Mouse (Mus musculus) neural tube, embryonic 12.5 days (tissue): ENCODE measurements around the gene Ptpro. TPM values are rescaled to one million over a fixed set of nuclear protein-coding genes. Genes with fewer than 3 reads are reported as not detected.

Experiments used
- ATAC-seq: fragments of 200-750 bp; cut with Nextera tagmentation; 2 replicates; pipeline ENCODE4 v1.8.0; 2017; ENCODE audit warnings: low read depth, mild to moderate bottlenecking, moderate TSS enrichment, moderate library complexity; ENCODE audit not compliant: low FRiP score
- H3K27ac ChIP-seq: fragments of 300-500 bp; sonication (generic); 2 replicates; pipeline ENCODE4 v1.5.1; 2016
- H3K27me3 ChIP-seq: fragments of 300-500 bp; sonication (generic); replicated peaks from 2 replicates; pipeline ENCODE4 v1.6.1; 2016; ENCODE audit warnings: mild to moderate bottlenecking
- H3K36me3 ChIP-seq: fragments of 300-500 bp; sonication (generic); 2 replicates; pipeline ENCODE4 v1.6.1; 2016; ENCODE audit warnings: mild to moderate bottlenecking
- H3K4me1 ChIP-seq: fragments of 300-500 bp; sonication (generic); 2 replicates; pipeline ENCODE4 v1.6.1; 2016
- H3K4me2 ChIP-seq: fragments of 300-500 bp; sonication (generic); replicated peaks from 2 replicates; pipeline ENCODE4 v1.6.1; 2016; ENCODE audit warnings: mild to moderate bottlenecking
- H3K4me3 ChIP-seq: fragments of 300-500 bp; sonication (generic); 2 replicates; pipeline ENCODE4 v1.5.1; 2016
- H3K9ac ChIP-seq: fragments of 300-500 bp; sonication (generic); 2 replicates; pipeline ENCODE4 v1.6.1; 2016; ENCODE audit warnings: mild to moderate bottlenecking
- H3K9me3 ChIP-seq: fragments of 300-500 bp; sonication (generic); 2 replicates; pipeline ENCODE4 v1.6.1; 2016; ENCODE audit warnings: mild to moderate bottlenecking
- WGBS: fragments of 180-500 bp; shearing (Covaris S2); methylation state at CpG from one replicate; pipeline ENCODE4 v1.1.7; 2016; 5-methylcytosine and 5-hydroxymethylcytosine counted together
- polyA plus RNA-seq: library from polyadenylated mRNA; unstranded; fragments of >200 nt; fragmentation: Nextera tagmentation; extraction: Ambion mirVana; gene quantifications from 2 replicates; pipeline ENCODE4 v1.2.1, GENCODE M21; 2016

Ptpro gene
- polyA plus RNA-seq, 1 experiment from 2014 or later = 28.9 TPM

DNA sequence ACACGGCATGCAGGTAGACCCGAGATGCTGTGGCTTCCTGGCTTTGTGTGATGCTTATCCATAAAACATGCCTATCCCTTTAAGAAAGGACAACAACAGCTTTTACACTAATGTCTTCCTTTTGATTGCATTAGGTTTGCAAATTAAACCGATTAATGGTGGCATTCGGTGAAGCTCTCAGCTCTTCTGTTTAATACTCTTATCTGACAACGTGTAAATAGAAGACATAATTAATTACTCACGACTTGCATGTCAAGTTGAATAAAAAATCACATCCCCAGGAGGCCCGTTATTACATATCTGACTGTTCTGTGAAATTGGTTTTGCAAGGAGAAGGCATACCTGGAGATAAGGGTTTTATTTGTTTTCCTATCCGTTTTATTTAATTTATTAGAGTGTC, 15.9 kb downstream of the Ptpro start:
- no peak overlapping the region for H3K4me3 ChIP-seq
- H3K9ac ChIP-seq = no peak overlapping the region
- H3K9me3 ChIP-seq = no peaks in the 10 kb centered on the region
- H3K4me2 ChIP-seq = no peak overlapping the region
- 73% methylated on average over 8 of the region's 8 CpGs for WGBS
- no peaks in the 10 kb centered on the region for H3K4me1 ChIP-seq
- no peaks in the 10 kb centered on the region for H3K36me3 ChIP-seq
- no peaks in the 10 kb centered on the region for H3K27me3 ChIP-seq
- H3K27ac ChIP-seq = no peak overlapping the region
- ATAC-seq = no peak

DNA sequence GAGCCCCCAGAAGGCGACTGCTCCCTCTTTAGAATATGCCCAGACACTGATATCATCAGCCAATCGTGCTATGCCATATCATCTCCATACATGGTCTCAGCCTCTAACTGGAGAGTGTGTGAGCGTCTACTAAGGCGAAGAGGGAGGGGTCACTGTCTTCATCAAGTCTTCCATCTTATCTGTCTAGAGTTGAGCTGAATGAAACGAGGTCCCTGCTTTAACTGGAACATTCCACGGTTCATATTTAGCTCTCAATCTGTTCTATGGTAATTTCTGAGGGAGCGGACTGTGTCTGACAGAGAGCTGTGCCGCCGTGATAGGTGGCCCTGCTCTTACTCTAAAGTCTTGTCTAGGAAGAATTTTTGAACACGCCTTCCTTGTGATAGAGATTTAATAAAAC, 16.5 kb downstream of the Ptpro start:
- WGBS = 85% methylated on average over 10 of the region's 10 CpGs
- no peak for ATAC-seq
- no peaks in the 10 kb centered on the region for H3K4me1 ChIP-seq

DNA sequence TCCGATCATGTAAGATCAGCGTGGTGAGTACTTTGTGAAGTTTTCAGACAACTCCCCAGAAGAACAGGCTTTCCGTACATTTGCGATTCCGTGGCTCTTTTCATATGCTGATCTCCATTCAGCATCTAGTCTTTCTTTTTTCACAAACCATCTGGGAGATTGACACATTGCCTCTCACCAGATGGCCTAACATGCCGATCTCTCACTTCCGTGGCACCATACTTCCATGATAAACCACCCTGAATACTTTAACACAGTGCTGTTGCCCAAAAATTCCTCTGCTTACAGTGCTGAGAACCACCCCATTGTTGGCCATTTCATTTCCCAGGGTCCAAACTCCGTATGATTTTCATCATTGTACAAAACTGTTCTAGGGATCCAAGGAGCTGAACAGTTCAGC, 20.4 kb downstream of the Ptpro start:
- 67% methylated on average over 8 of the region's 8 CpGs for WGBS
- Histone ChIP-seq H3K27me3 (no peaks in the 10 kb centered on the region), H3K27ac (no peak overlapping the region)

More for the DNA sequence above, 16.5 kb downstream of the Ptpro start:
- H3K27me3 ChIP-seq = no peaks in the 10 kb centered on the region
- H3K4me3 ChIP-seq = no peak overlapping the region
- no peak overlapping the region for H3K9ac ChIP-seq
- no peaks in the 10 kb centered on the region for H3K9me3 ChIP-seq
- H3K27ac ChIP-seq = no peak overlapping the region
- no peaks in the 10 kb centered on the region for H3K36me3 ChIP-seq
- no peak overlapping the region for H3K4me2 ChIP-seq

DNA sequence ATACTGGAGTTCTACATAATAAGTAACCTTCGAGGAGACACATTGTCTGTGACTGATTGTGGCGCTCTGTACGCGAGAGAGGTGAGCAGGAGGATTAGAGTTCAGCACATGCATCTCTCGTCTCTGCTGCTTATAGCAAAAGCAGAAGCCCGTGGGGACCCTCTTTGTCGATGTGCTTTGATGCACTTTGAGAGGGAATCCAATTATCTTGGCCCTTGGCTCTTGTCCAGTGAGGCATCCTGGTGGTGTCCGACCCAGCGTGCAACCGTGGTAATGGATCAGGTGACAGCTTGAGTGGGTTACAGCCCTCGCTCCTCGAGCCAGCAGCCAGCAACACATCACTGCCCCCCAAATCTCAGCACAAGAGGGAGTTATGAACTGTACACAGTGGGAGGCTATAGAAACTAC, 25.5 kb downstream of the Ptpro start:
- Histone ChIP-seq H3K4me1 (no peaks in the 10 kb centered on the region), H3K9me3 (no peaks in the 10 kb centered on the region), H3K27me3 (no peaks in the 10 kb centered on the region), H3K9ac (no peak overlapping the region), H3K4me3 (no peak overlapping the region), H3K27ac (no peak overlapping the region), H3K36me3 (no peaks in the 10 kb centered on the region), H3K4me2 (no peak overlapping the region)
- 0 out of 2 replicates have a peak, but pooled peaks have one; percentile 10 for ATAC-seq
- WGBS = 47% methylated on average over 12 of the region's 12 CpGs

More for the DNA sequence above, 20.4 kb downstream of the Ptpro start:
- Histone ChIP-seq H3K36me3 (no peaks in the 10 kb centered on the region), H3K9me3 (no peaks in the 10 kb centered on the region), H3K9ac (no peak overlapping the region), H3K4me3 (no peak overlapping the region), H3K4me1 (no peaks in the 10 kb centered on the region), H3K4me2 (no peak overlapping the region)
- no peak for ATAC-seq

DNA sequence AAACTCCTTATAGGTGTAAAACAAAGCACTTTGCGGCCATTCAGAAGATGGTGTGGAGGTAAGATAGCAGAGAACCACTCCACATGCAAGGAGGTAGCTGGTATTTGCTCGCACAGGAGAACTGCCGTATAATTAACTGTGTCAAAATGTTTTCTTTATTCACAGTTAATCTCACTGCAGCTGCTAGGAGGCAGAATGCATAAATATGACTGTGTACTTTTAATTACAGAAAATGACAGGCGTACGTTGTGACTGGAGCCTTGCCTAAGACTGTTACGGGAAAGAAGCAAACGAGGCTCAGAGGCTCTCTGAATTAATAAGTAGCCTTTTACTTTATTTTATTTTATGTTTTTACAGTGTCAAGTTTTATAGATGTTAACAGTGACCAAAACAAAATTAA, 27.5 kb downstream of the Ptpro start:
- H3K4me2 ChIP-seq = no peak overlapping the region
- no peak overlapping the region for H3K4me3 ChIP-seq
- H3K4me1 ChIP-seq = no peaks in the 10 kb centered on the region
- H3K9ac ChIP-seq = no peak overlapping the region
- WGBS = 79% methylated on average over 7 of the region's 7 CpGs
- H3K9me3 ChIP-seq = no peaks in the 10 kb centered on the region
- H3K27ac ChIP-seq = no peak overlapping the region
- no peak for ATAC-seq
- no peaks in the 10 kb centered on the region for H3K27me3 ChIP-seq
- no peaks in the 10 kb centered on the region for H3K36me3 ChIP-seq

DNA sequence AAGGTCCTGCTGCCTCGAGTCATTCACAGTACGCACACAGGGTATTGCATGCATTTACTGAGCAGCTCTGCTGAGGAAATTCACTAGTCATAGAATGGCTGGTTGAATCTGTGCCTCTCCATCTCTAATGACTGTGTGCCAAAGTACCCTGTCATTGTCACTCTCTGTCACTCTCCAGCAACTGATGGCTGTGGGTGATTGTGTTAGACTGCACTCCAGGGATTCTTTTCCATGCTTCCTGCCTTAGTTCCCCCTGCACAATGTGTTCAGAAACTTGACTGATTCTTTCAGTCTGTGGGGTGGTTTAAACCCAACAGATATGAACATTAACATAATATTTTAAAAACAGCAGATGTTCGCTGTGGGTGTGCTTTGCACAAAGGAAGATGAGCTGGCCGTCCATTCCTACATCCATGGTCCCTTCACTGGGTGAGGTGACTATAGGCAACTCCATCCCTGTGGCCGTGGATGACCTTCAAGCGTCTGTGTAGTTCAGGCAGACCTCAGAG, 29.5 kb downstream of the Ptpro start:
- Histone ChIP-seq H3K4me1 (no peaks in the 10 kb centered on the region), H3K27me3 (no peaks in the 10 kb centered on the region), H3K36me3 (no peaks in the 10 kb centered on the region), H3K9me3 (no peaks in the 10 kb centered on the region), H3K4me3 (no peak overlapping the region), H3K4me2 (no peak overlapping the region), H3K27ac (no peak overlapping the region), H3K9ac (no peak overlapping the region)
- ATAC-seq = no peak
- WGBS = 83% methylated on average over 6 of the region's 6 CpGs

DNA sequence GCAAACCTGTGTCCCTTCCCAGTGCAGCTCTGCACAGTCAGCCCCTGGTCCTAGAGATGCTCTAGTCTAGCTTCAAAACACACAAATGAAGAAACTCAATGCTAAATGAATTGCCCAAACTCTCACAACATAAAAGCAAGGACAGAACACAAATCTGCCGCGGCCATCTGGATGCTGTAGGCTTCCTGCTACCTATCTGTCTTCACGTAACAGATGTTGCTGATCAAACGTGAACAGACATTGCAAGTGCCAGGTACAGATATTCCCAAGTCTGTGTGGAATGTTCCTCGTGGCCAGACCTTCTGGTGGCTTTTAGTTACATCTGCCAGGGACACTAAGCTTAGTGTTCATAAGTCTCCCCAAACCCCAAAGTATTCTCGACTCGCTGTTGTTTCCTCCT, 29.9 kb downstream of the Ptpro start:
- no peak for ATAC-seq
- 83% methylated on average over 7 of the region's 7 CpGs for WGBS

DNA sequence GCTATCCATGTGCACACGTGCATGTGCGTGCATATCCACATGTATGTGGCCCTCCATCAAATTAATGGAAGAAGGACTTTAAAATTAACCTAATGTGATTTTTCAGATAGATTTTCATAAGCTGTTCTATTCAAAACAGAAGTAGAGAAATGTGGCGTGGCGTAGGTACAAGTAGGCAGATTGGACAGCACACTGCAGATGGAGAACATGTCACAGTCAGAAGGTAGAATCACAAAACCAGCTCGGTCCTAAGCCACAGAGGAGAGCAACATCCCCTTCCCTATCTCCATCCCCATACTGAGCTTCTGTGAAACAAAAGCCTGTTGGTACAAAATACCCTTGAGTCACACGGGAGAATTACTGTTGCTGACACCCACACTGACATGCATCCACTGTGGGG, 34.3 kb downstream of the Ptpro start:
- Histone ChIP-seq H3K27ac (no peak overlapping the region), H3K4me1 (no peaks in the 10 kb centered on the region), H3K4me3 (no peak overlapping the region), H3K9ac (no peak overlapping the region), H3K27me3 (no peaks in the 10 kb centered on the region), H3K36me3 (no peaks in the 10 kb centered on the region), H3K9me3 (no peaks in the 10 kb centered on the region), H3K4me2 (no peak overlapping the region)
- 91% methylated on average over 6 of the region's 6 CpGs for WGBS
- ATAC-seq = no peak

More for the DNA sequence above, 29.9 kb downstream of the Ptpro start:
- no peak overlapping the region for H3K4me3 ChIP-seq
- no peak overlapping the region for H3K27ac ChIP-seq
- H3K9me3 ChIP-seq = no peaks in the 10 kb centered on the region
- H3K9ac ChIP-seq = no peak overlapping the region
- no peaks in the 10 kb centered on the region for H3K36me3 ChIP-seq
- H3K4me1 ChIP-seq = no peaks in the 10 kb centered on the region
- no peak overlapping the region for H3K4me2 ChIP-seq
- no peaks in the 10 kb centered on the region for H3K27me3 ChIP-seq

DNA sequence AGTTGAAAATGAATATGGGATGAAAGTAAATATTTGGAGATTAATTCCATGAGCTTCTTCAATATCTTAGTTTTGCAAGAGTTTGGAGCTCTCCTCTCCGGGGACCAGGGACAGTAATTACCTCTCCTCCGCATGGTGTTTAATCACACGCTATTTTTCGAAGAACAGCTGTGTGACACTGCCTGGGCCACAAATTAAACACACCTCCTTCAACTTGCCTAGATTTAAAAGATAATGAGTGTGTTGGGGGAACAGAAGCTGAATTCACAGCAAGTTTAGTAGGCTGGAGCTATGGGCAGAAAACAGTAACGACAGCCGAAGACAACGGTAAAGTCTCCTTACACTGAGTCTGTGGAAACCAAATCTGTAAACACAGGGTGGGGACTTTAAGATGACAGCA, 35.7 kb downstream of the Ptpro start:
- Histone ChIP-seq H3K9ac (no peak overlapping the region), H3K36me3 (no peaks in the 10 kb centered on the region), H3K9me3 (no peaks in the 10 kb centered on the region), H3K4me1 (no peaks in the 10 kb centered on the region), H3K4me3 (no peak overlapping the region), H3K4me2 (no peak overlapping the region), H3K27me3 (no peaks in the 10 kb centered on the region), H3K27ac (no peak overlapping the region)
- 83% methylated on average over 7 of the region's 7 CpGs for WGBS
- ATAC-seq = no peak

DNA sequence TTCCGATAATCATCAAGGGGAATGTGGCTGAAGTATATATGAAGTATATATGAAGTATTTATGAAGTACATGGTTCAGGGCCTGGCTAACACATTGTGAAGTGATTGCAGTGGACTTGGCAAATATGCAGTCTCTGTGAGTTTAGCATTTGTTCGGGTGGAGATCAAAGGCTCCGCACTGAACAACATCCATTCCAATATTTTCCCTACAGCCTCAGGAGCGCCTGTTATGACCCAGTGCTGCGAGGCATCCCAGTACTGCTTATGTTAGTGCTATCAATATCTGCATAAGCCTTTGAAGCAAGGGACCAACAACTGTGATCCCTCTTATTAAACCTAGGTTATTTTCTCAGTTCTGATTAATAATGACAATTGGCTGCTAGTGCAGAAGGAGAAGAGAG, 36.1 kb downstream of the Ptpro start:
- Histone ChIP-seq H3K27me3 (no peaks in the 10 kb centered on the region), H3K4me3 (no peak overlapping the region), H3K4me1 (no peaks in the 10 kb centered on the region), H3K9ac (no peak overlapping the region), H3K9me3 (no peaks in the 10 kb centered on the region), H3K4me2 (no peak overlapping the region), H3K36me3 (no peaks in the 10 kb centered on the region), H3K27ac (no peak overlapping the region)
- ATAC-seq = no peak
- 85% methylated on average over 5 of the region's 5 CpGs for WGBS

DNA sequence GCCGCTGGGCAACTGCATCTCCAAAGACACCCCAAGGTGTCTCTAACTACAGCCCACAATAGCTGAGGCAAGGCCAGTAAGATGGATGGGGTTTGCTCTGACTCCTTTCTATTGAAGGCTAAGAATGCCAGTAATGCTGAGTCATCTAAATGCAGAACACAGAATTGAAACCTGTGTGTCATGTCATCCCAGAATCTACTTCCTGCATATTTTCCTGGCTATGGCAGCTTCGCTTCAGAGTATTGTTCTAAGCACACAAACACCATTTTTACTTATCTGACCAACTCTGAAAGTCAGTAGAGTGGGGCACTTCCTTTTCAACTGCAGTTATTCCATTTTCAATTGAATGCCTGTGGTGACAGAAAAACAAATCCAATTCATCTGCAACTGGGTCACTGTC, 40.3 kb downstream of the Ptpro start:
- 74% methylated on average over 2 of the region's 2 CpGs for WGBS
- Histone ChIP-seq H3K4me3 (no peak overlapping the region), H3K4me2 (no peak overlapping the region), H3K27ac (no peak overlapping the region), H3K27me3 (no peaks in the 10 kb centered on the region), H3K9me3 (no peaks in the 10 kb centered on the region), H3K4me1 (no peaks in the 10 kb centered on the region), H3K9ac (no peak overlapping the region), H3K36me3 (no peaks in the 10 kb centered on the region)
- ATAC-seq = no peak

DNA sequence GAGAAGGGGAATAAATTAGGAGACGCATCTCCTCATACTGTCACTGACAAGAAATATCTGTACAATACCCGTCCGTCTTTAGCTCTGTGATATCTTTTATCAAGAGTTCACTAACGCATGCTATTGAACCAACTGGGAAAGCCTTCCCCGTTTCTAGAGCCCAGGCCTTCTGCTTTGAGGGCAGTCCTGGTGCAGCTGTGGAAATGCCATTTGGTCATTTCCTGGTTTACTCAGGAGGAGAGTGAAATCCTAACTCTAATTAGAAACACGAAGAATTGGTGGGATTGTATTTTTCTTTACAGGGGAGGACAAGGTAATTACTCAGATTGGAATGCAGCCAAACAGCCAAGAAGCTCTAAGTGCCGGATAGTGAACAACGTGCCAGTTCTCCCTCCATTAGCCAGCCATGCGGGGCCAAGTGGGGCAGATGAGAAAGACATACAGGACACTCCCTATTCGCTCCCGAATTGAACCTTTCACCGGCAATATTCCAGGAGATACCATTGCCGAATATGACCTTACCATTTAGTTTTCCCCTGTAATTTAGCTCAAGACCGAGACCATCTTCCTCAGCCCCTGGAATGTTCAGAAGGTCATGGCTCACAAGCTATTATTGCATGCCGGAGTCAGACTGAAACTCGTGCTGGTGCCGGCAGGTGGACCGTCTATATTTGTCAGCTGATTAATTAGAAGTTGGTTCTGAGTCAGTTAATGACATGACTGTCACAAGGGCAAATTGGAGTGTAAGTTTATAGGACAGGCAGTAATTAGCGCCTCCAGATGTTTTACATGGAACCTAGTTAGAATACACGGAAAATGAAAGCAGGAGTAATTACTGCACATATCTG, 43.1 kb downstream of the Ptpro start:
- Histone ChIP-seq H3K27me3 (no peaks in the 10 kb centered on the region), H3K9me3 (no peaks in the 10 kb centered on the region), H3K4me3 (no peak overlapping the region), H3K4me2 (no peak overlapping the region), H3K36me3 (no peaks in the 10 kb centered on the region), H3K27ac (no peak overlapping the region), H3K9ac (no peak overlapping the region), H3K4me1 (no peaks in the 10 kb centered on the region)
- no peak for ATAC-seq
- 76% methylated on average over 20 of the region's 20 CpGs for WGBS

DNA sequence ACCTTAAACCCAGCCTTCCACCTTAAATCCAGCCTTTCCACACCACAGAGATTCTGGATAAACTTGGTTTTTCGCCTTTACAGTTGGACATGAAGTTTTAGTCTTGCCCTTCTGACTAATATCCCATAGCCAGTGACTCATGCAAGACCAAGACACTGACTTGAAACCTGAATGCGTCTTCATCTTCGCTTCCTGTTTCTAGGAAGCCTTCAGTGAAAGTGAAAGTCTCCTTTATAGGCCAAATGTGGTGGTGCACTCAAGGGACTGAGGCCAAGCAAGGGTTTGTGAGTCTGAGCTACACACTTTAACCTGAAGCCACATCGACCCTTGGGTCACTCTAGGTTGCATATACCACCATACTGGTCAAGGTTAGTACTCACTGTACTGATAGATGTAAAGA, 50.4 kb downstream of the Ptpro start:
- H3K4me1 ChIP-seq = no peaks in the 10 kb centered on the region
- ATAC-seq = no peak
- no peak overlapping the region for H3K27ac ChIP-seq
- no peaks in the 10 kb centered on the region for H3K9me3 ChIP-seq
- no peak overlapping the region for H3K4me3 ChIP-seq
- 80% methylated on average over 4 of the region's 4 CpGs for WGBS
- H3K36me3 ChIP-seq = 0 out of 2 replicates have a peak, but pooled peaks cover 4% of the 10 kb centered on the region
- H3K9ac ChIP-seq = no peak overlapping the region
- no peaks in the 10 kb centered on the region for H3K27me3 ChIP-seq
- no peak overlapping the region for H3K4me2 ChIP-seq
